Mouse (Mus musculus): Measurements from ENCODE around the gene Ube4b.
A peak's percentile ranks its signal among the peaks of the same experiment; 100 is the strongest.
"Not testable (repeated sequence)": the region's sequence is repeated elsewhere in the genome, so short reads cannot be mapped to it uniquely, and the experiment has no call there.

Gene Ube4b

DNA sequence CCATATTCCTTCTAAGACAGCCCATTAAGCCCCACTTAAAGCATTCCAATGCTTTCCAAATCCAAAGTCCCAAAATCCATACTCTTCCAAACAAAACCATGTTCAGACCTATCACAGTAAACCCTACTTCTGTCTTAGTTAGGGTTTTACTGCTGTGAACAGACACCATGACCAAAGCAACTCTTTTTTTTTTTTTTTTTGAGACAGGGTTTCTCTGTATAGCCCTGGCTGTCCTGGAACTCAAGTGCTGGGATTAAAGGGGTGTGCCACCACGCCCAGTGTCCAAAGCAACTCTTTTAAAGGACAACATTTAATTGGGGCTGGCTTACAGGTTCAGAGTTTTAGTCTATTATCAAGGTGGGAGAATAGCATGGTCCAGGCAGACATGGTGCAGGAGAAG is 5.3 kb upstream of the Ube4b start:
- DNase-seq (ENCODE audit: low spot score) = not testable (repeated sequence)

DNA sequence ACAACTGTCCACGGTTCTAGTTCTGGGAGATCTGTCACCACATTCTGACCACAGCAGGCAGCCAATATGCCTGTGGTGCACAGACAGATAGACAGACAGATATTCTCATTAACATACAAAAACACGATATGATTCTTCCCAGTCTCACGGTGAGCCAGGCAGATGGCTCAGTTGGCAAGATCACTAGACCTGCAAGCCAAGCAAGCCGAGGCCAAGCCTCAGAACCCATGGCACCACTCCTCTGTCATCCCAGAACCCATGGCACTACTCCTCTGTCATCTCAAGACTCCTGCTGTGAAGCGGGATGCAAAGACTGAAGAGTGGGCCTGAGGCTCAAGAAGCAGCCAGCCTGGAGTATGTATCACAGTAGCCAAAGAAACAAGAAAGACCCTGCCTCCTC is 3.0 kb upstream of the Ube4b start:
- no peak for DNase-seq (ENCODE audit: low spot score)

DNA sequence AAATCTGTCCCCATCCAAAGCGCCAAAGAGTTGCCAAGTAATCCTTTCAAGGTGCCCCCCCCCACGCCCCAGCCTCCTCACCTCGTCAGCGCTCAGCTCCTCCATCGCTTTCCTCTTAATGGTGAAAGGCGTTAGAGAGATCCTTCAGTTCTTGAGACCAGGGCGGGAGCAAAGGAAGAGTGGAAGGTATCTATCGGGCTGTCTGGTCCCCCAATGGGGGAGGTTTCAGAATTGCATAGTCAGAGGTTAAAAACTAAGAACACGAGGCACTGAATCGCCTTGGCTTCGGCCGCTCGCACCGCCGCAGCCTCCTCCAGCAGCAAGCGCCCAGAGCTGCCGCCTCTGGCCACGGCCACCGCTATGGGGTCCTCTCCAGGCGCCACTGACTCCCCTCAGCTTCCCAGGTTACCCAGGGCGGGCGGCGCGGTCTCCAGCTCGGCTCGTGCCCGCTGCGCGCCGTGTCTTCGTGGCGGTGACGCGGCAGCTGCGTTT is 702 bp downstream of the Ube4b start:
- peak; percentile 12 for DNase-seq (ENCODE audit: low spot score)

DNA sequence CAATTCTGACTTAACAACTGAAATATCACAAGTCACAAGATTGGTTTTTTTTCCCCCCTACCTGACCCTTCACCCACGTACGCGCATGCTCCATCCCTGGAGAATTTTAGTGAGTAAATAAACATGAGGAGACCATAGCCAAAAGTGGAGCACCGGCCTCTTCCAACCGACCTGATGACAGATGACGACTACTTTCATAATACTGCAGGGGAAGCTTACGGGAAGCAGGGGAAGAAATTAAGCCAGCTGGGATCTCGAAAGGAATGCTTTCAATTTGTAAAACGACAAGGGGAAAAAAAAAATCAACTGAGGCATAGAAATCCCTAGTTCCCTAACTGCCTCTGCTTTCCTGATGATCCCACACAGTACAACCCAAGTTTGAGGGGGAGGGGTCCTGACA is 1.8 kb downstream of the Ube4b start:
- no peak for DNase-seq (ENCODE audit: low spot score)

GRCm38 (mm10) chr4:149417854-149418365 is 8.6 kb downstream of the Ube4b start:
- no peak for DNase-seq (ENCODE audit: low spot score)

GRCm38 (mm10) chr4:149416986-149417385 is 9.6 kb downstream of the Ube4b start:
- DNase-seq (ENCODE audit: low spot score) = no peak

GRCm38 (mm10) chr4:149416417-149416816 is 10.1 kb downstream of the Ube4b start:
- no peak for DNase-seq (ENCODE audit: low spot score)

DNA sequence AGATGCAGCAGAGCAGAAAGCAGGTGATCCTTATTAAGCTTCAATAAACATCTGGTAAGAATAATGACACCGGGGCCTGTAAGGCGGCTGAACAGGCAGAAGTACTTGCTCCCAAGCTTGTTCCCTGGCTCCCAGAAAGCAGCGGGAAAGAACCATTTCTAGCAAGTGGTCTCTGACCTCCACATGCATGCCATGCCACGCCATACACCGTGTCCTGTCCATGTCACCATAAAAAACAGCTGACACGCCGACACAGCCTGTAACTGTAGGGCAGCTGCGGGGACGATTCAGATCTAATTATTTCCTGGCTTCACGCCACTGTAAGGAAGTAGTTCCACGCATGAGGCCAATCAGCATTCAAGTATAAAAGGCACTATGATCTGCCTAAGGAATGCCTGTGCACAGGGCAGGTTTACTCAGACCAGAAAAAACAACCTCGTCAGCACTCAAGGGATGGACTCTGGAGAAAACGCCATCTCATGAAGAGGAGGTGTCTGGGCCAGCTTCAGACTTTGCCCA is 10.8 kb downstream of the Ube4b start:
- DNase-seq (ENCODE audit: low spot score) = no peak

DNA sequence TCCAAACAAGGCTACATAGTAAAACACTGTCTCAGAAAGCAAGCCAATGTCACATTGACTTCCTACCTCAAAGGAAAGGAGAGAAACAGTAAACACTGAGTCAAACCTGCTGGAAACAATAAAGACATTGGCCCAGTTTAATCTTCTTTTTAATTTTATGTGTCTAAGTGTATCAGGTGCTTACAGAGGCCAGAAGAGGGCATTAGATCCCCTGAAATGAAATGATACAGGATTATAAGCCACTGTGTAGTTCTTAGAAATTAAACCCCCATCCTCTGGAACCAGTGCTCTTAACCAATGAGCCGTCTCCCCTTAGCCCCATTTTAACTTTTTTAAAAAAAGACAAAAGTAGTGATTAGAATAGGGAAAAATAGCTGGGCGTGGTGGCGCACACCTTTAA is 12.3 kb downstream of the Ube4b start:
- no peak for DNase-seq (ENCODE audit: low spot score)

- DNase-seq (ENCODE audit: low spot score) = no peak
These were observed 16.8 kb downstream of the Ube4b start for GRCm38 (mm10) chr4:149409759-149410158.

GRCm38 (mm10) chr4:149408331-149408730 is 18.2 kb downstream of the Ube4b start:
- DNase-seq (ENCODE audit: low spot score) = no peak

DNA sequence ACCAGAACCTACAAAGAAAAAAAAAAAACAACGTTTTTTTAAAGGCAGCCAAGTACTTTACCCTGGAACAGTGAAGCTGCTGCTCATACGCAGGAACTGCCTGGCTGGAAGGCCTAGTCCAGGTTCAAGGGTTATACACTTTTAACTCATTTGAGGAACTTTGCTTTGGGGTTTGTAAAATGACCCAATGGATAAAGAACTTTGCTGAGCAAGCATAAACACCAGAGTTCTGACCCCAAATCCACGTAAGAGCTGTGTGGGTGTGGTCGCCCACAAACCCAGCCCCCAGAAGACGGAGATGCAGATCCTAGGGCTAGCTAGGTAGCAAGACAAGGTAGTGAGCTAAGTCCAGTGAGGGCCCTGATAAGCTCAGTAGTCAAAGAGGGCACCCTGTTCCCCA is 19.1 kb downstream of the Ube4b start:
- no peak for DNase-seq (ENCODE audit: low spot score)

- peak; percentile 34 for DNase-seq (ENCODE audit: low spot score)
These were observed 20.7 kb downstream of the Ube4b start for GRCm38 (mm10) chr4:149405713-149406443.

GRCm38 (mm10) chr4:149404640-149405465 is 21.7 kb downstream of the Ube4b start:
- DNase-seq (ENCODE audit: low spot score) = no peak

- no peak for DNase-seq (ENCODE audit: low spot score)
These were observed 23.5 kb downstream of the Ube4b start for GRCm38 (mm10) chr4:149403037-149403436.

DNA sequence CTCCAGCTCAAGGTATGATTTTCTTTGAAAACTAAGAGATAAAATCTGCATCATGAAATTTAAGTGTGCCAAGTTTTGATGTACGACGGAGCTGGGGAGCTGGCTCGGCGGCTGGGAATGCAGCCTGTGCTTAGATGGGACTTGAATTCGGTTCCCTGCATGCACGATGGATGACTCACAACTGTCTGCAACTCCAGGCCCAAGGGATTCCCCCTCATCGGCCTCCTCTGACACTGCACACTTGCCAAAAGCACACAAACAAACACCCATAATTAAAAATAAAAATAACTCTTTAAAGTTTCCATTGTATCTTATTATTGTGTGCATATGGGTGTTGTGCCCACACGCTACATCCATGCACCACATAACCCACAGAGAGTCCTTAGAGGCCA is 25.0 kb downstream of the Ube4b start:
- no peak for DNase-seq (ENCODE audit: low spot score)

DNA sequence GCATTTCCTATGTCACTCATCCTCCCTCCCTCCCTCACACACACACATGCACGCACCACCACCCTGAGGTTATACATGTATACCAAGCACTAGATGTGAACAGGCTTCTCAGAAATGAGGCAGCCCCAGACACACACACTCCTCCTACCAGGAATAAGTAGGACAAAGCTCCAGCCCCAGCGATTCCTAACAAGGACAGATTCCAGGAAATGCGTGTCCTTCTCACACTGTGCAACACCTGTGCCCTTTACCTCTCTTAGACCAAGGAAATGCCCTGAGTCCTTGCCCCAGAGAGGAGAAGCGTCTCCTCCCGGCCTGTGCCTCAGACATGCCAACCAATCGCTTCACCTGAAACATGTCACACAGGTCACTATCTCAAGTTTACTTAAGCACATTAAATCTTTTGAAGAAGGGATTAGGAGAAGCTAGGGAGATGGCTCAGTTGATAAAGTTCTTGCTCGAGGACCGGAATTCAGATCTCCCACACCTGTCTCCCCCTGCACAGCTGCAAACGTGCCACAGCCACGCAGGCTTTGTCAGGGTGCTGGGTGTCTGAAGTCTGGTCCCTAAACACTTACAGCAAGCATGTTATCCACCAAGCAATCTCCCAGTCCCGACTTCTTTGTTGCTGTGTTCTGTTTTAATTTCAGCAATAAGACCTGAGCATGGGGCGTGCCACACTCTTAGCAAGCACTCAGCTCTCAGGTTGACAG is 25.5 kb downstream of the Ube4b start:
- DNase-seq (ENCODE audit: low spot score) = no peak

DNA sequence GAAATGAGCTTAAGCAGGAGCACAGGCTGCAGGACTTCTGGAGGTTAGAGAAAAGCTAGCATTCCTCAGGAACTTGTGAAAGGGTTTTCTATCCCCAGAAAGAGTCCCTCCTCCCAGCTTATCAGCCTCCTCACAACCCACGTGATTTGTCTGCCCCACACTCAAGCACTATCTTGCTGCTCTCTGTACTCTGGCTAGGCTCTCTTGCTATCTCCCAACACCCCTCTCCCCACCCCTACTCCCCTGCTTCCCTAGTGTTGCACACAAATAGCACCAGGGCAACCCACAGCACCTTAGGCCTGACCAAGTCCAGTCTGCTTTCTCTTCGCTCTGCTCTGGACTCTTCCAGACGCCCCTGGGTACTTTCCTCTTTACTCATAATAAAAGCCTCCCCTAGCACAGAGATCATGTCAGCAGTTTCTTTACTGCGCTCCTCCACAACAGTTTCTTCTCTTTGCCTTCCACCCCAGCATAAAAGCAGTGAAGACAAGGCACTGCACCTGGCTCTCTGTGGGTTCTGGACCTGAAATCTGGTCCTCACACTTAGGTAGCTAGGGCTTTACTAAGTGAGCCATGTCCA is 27.1 kb downstream of the Ube4b start:
- DNase-seq (ENCODE audit: low spot score) = no peak

DNA sequence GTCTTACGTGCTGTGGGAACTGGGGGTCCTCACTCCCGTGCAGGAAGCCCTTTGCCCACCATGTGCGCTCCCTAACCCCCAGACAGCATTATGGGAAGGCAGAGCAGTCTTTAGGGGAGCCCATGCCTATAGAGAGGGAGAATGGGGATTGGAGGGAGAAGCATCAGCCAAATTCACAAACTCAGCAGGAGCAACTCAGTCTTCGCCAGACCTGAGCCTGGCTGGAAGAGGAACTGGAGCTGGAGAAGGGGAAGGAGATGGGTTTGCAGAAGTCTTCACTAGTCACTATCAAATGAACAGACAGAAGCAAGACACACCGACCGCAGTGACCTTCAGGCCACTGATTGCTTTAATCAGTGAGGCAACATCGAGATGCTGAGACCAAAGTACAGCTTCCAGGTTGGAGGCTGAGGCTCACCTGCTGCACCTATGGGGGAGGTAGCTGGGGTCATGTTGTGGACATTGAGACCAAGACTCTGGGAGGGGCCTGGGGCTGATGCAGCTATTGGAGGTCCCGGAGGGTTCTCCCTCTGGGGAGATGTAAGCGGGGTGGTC is 28.3 kb downstream of the Ube4b start:
- no peak for DNase-seq (ENCODE audit: low spot score)

DNA sequence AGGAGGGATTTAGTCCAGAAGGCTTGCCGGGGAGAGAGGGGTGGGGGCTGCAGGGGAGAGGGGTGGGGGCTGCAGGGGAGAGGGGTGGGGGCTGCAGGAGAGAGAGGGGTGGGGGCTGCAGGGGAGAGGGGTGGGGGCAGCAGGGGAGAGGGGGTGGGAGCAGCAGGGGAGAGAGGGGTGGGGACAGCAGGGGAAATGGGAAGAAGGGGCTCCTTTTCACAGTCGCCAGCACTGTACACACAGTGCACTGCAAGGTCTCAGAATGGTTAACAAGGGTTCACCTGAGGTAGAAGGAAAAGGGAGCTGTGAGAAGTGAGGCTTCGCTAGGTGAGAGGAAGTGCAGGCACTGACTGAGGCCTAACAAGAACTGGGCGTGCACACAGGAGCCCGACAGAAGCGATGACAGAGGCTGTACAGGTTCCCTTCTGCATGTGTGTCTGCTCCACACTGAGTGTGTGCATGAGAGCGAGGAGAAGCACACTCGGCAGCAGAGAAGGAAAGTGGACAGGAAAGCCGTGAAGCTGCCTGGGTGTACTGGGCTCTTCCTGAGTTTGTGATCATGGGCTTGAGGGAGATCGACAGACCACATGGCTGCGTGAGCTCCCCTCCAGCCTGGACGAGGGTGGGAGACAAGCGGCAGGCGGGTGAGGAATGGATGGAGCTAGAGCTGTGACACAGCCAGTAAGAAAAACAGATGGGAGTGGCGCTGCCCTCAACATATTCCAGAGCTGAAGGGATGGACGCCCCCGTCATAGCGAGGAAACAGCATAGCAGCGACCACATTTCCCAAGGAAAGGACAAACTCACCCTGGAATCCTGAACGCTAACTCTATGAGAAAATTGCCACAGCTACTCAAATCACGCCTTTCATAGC is 29.9 kb downstream of the Ube4b start:
- DNase-seq (ENCODE audit: low spot score) = no peak

DNA sequence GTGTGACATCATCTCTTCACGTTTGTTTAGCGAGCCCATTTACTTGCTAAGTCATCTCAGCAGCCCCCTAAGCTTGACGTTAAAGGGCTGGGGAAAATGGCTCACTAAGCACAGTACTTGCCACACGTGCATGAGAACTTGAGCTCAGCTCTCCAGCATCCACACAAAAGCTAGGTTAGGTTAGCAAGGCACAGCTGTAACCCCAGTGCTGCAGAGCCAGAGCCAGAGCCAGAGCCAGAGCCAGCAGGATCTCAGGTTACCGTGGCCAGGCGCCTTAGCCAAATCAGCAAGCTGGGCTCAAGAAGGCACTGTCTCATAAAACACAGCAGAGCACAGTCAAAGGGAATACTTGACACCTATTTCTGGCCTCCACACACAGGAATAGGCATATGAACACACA is 31.0 kb downstream of the Ube4b start:
- no peak for DNase-seq (ENCODE audit: low spot score)
